Mouse (Mus musculus) olfactory bulb, adult 2 months (tissue): ENCODE measurements around the gene Mrps35. TPM values are rescaled to one million over a fixed set of nuclear protein-coding genes. Genes with fewer than 3 reads are reported as not detected.

ENCODE experiments used
- H3K27ac ChIP-seq: fragments of 200-500 bp; 2 replicates; pipeline ENCODE4 v1.5.1; 2012; ENCODE audit warnings: low read depth, low read length; ENCODE audit not compliant: insufficient read depth
- H3K4me1 ChIP-seq: fragments of 200-500 bp; 2 replicates; pipeline ENCODE4 v1.6.1; 2012; ENCODE audit warnings: low read length; ENCODE audit not compliant: control insufficient read depth, insufficient read depth
- H3K4me3 ChIP-seq: fragments of 200-500 bp; 2 replicates; pipeline ENCODE4 v1.5.1; 2012; ENCODE audit warnings: mild to moderate bottlenecking, low read depth, low read length, moderate library complexity; ENCODE audit not compliant: insufficient read depth
- CTCF ChIP-seq: fragments of 200-500 bp; IDR thresholded peaks from 2 replicates; pipeline ENCODE4 v1.5.1; 2012; ENCODE audit warnings: low read depth, mild to moderate bottlenecking, low read length, moderate library complexity; ENCODE audit not compliant: insufficient read depth
- POLR2A ChIP-seq: fragments of 200-500 bp; IDR thresholded peaks from 2 replicates; pipeline ENCODE4 v1.6.1; 2012; ENCODE audit warnings: mild to moderate bottlenecking, low read depth, low read length, moderate library complexity; ENCODE audit not compliant: insufficient read depth
- WGBS: fragments of 180-500 bp; shearing (Covaris S2); methylation state at CpG from one replicate; pipeline ENCODE4 v1.1.7; 2018; 5-methylcytosine and 5-hydroxymethylcytosine counted together
- polyA plus RNA-seq: library from polyadenylated mRNA; stranded (reverse); fragments of >200 nt; gene quantifications from 2 replicates; pipeline ENCODE4 v1.2.4, GENCODE M21; 2012; ENCODE audit warnings: low replicate concordance; ENCODE audit not compliant: missing spikeins, insufficient read depth, insufficient read length

The Mrps35 gene
- polyA plus RNA-seq, 1 experiment = not detected

DNA sequence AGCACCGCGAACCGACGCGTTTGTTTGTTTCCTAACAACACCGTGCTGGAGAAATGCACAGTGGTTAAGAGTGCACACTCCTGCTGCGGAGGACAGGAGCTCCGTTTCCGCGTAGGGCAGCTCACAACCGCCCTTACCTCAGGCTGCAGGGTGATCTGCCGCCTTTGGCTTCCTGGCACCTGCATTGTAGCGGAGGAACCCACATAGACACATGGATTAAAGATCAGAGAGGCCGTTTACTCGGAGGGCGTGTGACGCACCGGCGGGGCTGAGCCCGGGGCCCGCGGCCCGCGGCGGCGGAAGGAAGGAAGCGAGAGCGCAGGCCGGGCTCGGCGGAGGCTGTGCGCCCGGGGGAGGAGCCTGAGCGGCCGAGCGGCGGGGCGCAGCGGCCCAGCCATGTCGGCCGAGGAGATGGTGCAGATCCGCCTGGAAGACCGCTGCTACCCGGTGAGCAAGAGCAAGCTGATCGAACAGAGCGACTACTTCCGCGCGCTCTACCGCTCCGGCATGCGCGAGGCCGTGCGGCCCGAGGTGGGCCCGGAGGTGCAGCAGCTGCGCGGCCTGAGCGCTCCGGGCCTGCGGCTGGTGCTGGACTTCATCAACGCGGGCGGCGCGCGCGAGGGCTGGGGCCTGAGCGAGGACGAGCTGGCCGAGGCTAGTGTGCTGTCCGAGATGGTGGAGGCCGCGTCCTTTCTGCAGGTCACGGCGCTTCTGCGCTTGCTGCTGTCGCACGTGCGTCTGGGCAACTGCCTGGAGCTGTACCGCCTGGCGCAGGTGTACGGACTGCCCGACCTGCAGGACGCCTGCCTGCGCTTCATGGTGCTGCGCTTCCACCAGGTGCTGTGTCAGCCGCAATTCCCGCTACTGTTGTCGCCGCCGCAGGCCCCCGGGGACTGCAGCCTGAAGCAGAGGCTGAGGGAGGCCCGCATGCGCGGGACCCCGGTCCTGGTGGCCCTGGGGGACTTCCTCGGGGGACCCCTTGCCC, 48.9 kb downstream of the Mrps35 start, which contains the start of gene Klhl42:
Gene Klhl42, plus strand, starts transcription at position 244 of the 985 bp plus-strand sequence.
- peak; percentile 73 for TF ChIP-seq POLR2A
- TF ChIP-seq CTCF = no peak
- WGBS = under 1% methylated on average over 99 of the region's 99 CpGs
- peaks cover 17% of the 10 kb centered on the region for H3K4me1 ChIP-seq

DNA sequence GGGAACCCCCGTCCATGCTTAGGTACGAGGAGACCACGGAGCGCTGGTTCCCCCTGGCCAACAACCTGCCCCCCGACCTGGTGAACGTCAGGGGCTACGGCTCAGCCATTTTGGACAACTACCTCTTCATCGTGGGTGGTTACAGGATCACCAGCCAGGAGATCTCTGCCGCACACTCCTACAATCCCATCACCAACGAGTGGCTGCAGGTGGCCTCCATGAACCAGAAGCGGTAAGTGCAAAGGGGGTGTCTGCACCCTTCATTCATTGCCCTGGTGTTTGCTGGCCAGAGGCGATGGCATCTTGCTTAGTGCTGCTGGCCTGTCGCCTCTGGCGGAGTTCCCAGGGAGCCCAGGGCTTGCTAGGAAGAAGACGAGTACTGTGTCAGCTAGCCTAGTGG, 49.6 kb downstream of the Mrps35 start:
- Histone ChIP-seq H3K27ac (peak overlapping the region; percentile 88; the same call in 1 of the 2 replicates), H3K4me1 (peaks cover 12% of the 10 kb centered on the region), H3K4me3 (peak overlapping the region; percentile 81)
- under 1% methylated on average over 15 of the region's 15 CpGs for WGBS
- TF ChIP-seq CTCF (no peak), POLR2A (no peak)

More for the DNA sequence above, 48.9 kb downstream of the Mrps35 start, which contains the start of gene Klhl42:
- H3K27ac ChIP-seq = peak within 1 kb of the TSS; percentile 88
- H3K4me3 ChIP-seq = peak within 1 kb of the TSS; percentile 81

DNA sequence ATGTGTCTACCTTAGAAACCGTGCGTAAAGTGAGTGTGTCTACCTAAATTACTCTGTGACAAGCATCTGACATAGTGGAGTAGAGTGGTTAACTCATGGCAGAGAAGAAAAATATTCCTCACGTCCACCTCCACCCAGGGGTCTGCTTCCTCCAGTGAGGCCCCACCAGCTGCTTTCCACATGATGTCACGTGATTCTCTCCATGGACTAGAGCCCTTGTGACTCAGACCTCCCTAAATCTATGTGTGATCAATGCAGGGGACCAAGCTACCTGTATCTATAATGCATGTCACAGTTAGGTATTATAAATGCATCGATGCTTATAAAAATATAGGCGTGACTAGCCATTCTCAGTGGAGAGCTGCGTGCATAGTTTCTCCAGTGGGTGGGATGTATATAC, 52.2 kb downstream of the Mrps35 start:
- no peak overlapping the region for H3K4me3 ChIP-seq
- no peak overlapping the region for H3K27ac ChIP-seq
- 84% methylated on average over 7 of the region's 7 CpGs for WGBS
- TF ChIP-seq CTCF (no peak), POLR2A (no peak)
- peaks cover 24% of the 10 kb centered on the region for H3K4me1 ChIP-seq

DNA sequence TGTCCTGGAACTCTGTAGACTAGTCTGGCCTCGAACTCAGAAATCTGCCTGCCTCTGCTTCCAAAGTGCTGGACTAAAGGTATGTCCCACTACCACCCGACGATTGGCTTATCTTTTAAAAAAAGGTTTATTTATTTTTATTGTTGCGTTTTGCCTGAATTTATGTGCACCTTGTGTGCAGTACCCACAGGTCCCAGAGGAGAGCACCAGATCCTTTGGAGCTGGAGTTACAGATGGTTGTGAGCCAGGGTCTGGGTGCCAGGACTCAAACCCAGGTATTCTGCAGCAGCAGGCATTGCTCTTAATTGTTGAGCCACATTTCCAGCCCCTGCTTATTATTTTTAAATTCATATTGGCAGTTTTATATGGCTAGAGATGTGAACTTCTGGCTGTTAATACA, 53.5 kb downstream of the Mrps35 start:
- 98% methylated on average over 4 of the region's 4 CpGs for WGBS
- Histone ChIP-seq H3K27ac (no peak overlapping the region), H3K4me3 (no peak overlapping the region), H3K4me1 (peaks cover 23% of the 10 kb centered on the region)
- TF ChIP-seq CTCF = no peak
- TF ChIP-seq POLR2A = no peak

DNA sequence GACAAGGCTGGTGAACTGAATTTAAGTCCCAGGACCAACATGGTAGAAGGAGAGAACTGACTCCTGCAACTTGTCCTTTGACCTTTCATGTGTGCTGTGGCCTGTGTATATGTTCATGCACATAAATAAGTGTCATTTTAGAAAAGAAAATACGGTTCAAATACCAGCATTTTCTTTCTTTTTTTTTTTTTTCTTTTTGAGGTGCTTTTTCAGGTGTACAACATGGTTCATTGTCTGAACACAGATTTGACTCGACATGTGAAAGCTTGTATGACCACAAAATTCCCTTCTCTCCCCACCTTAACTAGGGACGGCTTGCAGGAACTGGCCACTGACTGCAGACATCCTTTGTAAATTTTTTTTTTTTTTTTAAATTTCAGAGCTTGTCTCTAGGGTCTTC, 54.4 kb downstream of the Mrps35 start:
- peaks cover 27% of the 10 kb centered on the region for H3K4me1 ChIP-seq
- 86% methylated on average over 3 of the region's 3 CpGs for WGBS
- no peak overlapping the region for H3K27ac ChIP-seq
- no peak for TF ChIP-seq POLR2A
- no peak for TF ChIP-seq CTCF
- H3K4me3 ChIP-seq = no peak overlapping the region

DNA sequence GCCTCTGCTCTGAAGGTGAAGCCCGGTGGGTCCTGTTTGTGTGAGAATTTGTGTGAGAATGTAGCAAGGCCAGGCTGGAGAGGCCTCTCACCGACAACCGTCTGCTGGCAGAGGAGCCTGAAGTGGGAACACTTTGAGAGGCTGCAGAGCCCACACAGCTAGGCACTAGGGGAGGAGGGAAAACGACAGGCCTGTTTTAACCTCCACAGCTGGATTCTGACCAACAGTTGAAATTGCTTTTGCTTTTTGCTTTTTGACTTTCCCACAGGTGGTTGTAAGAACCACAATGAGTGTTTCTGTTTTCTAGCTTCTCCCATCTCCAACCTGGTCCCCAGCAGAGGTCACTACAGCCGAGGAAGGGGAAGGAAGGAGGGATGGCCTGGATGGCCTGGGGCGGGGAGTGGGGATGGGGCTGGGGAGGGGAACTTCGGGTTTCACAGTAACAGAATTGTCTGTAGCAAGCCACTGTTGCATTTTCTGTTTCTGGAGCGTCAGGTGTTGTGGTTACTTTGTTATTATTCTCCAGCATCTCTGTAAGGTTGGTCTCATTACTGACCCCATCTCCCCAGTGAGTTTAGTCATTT, 54.9 kb downstream of the Mrps35 start:
- WGBS = 66% methylated on average over 8 of the region's 8 CpGs
- Histone ChIP-seq H3K4me1 (peaks cover 23% of the 10 kb centered on the region), H3K4me3 (no peak overlapping the region), H3K27ac (no peak overlapping the region)
- TF ChIP-seq CTCF (no peak), POLR2A (no peak)

DNA sequence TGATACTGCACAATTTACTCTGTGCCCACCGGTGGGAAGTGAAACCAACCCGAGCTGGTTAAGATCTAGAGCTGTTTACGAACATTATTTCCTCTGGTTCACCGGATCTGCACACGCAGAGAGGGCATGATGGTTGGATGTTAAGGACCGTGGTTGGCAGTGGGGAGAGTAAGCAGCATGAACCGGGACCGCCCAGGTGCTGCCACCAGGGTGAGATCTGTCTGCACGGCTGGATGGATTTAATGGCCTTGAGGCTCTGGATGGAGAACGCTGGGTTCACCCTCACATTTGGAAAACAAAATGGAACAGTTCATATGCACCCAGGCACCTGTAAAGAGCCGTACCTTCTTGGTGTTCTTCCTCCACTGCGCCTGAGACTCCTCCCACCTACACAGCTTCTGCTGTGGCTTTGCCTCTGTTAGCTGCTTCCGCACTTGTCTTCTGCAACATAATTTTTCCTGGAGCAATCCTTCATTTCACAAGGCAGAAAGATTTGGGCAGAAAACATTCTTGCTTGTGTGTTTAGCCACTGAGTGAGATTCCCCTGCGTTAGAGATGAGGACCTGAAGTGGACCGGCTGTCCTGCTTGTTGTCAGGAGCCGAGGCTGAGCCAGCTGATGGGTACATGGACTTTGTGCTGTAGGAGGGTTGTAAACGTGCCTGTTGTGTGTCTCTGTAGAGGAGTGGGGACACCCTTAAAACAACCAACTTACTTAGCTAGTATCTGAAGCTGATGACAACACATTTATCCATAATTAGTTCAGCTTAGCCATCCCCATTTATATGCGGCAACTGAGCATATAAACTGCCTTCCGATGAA, 57.1 kb downstream of the Mrps35 start:
- H3K27ac ChIP-seq = no peak overlapping the region; the same call in 1 of the 2 replicates

DNA sequence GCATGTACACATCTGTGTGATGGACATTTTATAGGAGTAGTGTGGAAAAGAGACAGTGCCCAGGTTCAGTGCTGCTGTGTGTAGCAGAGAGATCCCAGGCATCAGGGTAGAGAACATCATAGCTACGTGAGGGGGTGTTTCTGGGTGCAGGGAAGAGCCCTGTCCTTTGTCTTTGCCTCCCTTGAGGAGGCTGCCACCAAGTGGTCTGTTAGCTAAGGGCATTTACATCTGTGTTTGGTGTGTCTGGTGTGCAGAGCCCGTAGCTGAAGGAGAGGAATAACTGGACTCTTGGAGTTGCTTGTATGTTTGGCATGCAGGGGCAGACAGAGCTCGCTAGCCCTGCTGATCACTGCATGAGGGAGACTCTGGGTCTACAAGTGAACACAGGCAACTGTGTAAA, 59.7 kb downstream of the Mrps35 start:
- TF ChIP-seq POLR2A (no peak), CTCF (no peak)
- WGBS = 79% methylated on average over 3 of the region's 3 CpGs
- Histone ChIP-seq H3K4me3 (no peak overlapping the region), H3K27ac (no peak overlapping the region), H3K4me1 (peaks cover 21% of the 10 kb centered on the region)

More for the DNA sequence above, 57.1 kb downstream of the Mrps35 start:
- H3K4me3 ChIP-seq = no peak overlapping the region
- TF ChIP-seq CTCF (no peak), POLR2A (no peak)
- peaks cover 23% of the 10 kb centered on the region for H3K4me1 ChIP-seq
- WGBS = 72% methylated on average over 19 of the region's 19 CpGs

DNA sequence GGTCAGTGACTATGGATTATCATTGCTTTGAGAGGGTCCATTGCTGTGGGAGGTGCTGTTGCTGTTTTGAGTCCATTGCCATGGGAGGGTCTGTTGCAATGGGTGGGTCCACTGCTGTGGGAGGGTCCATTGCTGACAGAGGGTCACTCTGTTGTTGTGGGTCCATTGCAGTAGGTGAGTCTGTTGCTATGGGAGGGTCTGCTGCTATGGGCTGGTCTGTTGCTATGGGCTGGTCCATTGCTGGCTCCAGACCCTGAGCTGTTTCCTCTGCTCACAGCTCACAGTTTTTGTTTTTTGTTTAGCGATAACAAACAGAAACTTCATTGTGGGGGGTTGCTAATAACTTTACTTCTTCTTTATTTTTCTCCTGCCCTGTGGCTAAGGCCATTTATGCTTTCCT, 63.0 kb downstream of the Mrps35 start:
- no peak for TF ChIP-seq CTCF
- no peak for TF ChIP-seq POLR2A
- WGBS = 94% methylated on average over 1 of the region's 1 CpGs

More for the DNA sequence above, 63.0 kb downstream of the Mrps35 start:
- no peak overlapping the region for H3K4me3 ChIP-seq
- H3K27ac ChIP-seq = no peak overlapping the region
- H3K4me1 ChIP-seq = 0 out of 2 replicates have a peak, but pooled peaks cover 9% of the 10 kb centered on the region
